Mouse (Mus musculus) Patski (cell line): ENCODE measurements around the gene Oas1h. TPM values are rescaled to one million over a fixed set of nuclear protein-coding genes. Genes with fewer than 3 reads are reported as not detected.
"Not testable (repeated sequence)": the region's sequence is repeated elsewhere in the genome, so short reads cannot be mapped to it uniquely, and the experiment has no call there.

Experiments
- ATAC-seq: fragments of 100-300 bp; one replicate; pipeline ENCODE4 v1.8.0; 2021
- CTCF ChIA-PET: fragments of 350-600 bp; sonication (Branson Sonifier 250); formaldehyde crosslinking; loops from one replicate; lab custom pipeline; 2022; ENCODE audit warnings: inconsistent platforms; lab: Charles Lee
- POLR2A ChIA-PET: fragments of 350-600 bp; sonication (Branson Sonifier 250); formaldehyde crosslinking; loops from one replicate; lab custom pipeline; 2022; ENCODE audit warnings: antibody characterized with exemption, inconsistent platforms; lab: Charles Lee
- DNase-seq: peaks from one replicate; pipeline ENCODE4 v3.0.0-alpha.2; 2011; ENCODE audit warnings: low read depth, low spot score
- H3K27me3 ChIP-seq: fragments of 371-371 bp; one replicate; pipeline ENCODE4 v1.5.1; 2021
- CTCF ChIP-seq: fragments of 100-300 bp; IDR thresholded peaks from one replicate; pipeline ENCODE4 v1.5.1; 2021
- in situ Hi-C: fragments of 300-500 bp; cut with MboI; formaldehyde crosslinking; loops from 3 replicates; pipeline ENCODE4 v1.11.1; 2018; ENCODE audit warnings: low pct_unique_long_range_greater_than_20kb, mixed read lengths
- polyA plus RNA-seq: library from polyadenylated mRNA; unstranded; gene quantifications from one replicate; pipeline ENCODE4 v1.2.3, GENCODE M21; 2021

Gene Oas1h
- polyA plus RNA-seq, 1 experiment from 2014 or later = not detected

DNA sequence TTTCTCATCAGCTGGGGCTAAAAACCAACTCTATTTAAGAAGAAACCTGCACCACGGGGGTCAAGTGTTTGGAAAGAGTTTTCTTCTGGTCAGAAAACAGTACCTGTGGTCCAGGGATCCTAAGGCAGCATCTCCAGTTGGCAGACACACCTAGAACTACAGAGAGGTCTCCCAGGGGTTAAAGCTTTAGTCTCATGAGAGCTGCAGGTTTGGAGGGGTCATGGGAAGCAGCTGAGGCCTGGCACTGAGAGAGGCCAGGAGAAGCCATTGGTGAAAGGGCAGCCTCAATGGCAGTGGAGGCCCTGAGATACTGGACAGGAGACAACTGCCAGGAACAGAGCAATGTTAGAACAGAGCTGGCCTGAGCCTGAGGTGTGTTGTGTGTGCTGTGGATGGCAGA is 39.4 kb downstream of the Oas1h start:
- in situ Hi-C loops = no loop called here
- TF ChIP-seq CTCF = no peak
- ATAC-seq = no peak
- peaks cover 8% of the 10 kb centered on the region for H3K27me3 ChIP-seq
- POLR2A ChIA-PET = no interaction called here
- no peak for DNase-seq
- CTCF ChIA-PET = no interaction called here

DNA sequence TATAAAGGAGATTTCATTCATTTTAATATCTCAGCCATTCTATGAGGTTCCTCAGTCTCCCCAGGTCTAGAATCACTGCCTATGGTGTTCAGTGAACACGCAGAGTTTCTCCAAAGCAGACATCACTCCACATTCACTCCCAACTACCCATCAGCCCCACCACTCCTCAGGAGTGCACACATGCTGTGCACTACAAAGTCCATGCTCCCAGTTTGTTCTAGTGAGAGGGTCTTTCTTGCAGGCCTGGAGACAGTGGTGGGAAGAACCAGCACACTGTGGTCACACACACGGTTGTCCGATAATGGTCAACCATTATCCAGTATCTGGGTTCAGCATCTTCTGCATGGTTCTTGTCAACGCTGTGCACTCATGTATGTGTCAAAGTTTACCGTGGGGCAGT is 40.8 kb downstream of the Oas1h start:
- POLR2A ChIA-PET = no interaction called here
- no peak for ATAC-seq
- in situ Hi-C loops = no loop called here
- TF ChIP-seq CTCF = no peak
- H3K27me3 ChIP-seq = peaks cover 8% of the 10 kb centered on the region
- DNase-seq = no peak
- CTCF ChIA-PET = no interaction called here

DNA sequence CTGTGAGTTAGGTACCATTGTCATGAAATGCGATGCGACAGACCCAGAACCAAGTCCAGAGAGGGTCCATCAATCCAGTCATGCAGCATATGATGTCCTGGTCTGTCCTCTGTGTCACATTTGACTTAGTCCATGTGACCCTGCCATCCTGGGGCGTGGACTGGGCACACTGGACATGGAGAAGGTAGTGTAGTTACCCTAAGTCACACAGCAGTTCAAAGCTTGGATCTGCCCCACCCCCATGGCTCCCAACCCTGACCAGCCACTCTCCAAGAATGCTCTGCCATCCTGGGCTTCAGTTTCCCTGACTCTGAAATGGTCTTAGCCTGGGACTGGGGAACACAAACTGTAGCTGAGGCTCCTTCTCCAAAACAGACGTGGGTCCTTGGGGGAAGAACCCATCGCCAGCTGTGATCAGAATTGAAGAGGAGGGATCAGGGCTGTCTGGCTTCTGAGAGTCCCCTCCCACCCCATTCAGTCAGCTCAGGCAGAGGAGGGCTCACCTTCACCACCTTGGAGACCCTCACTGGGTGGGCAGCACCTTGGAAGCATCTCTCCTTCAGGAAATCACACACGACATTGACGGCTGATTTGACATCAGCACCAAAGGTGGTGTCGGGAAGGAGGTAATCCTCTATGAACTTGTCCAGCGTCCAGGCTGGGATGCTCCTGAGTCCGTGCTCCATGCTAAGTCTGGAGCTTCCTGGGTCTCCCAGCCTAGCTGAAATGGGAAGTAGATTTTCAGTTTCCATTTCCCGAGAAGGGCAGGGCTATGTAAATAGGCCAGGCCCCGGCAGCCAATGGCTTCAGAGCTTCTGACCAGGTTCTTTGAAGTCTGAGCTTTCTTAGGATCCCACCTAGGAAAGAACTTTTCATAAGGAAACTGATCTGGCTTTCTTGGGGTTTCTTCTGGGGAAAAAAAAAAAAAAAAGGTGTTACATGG is 45.8 kb downstream of the Oas1h start, which contains the start of gene Oas1a:
TSS of gene Oas1a (minus strand) at position 731 of the 943 bp plus-strand sequence.
- ATAC-seq, in situ Hi-C loops, DNase-seq, H3K27me3 ChIP-seq, CTCF ChIA-PET: not testable (repeated sequence)
- POLR2A ChIA-PET = interaction anchor here (0.7 kb wide), 1 partner anchor 37 kb away, joined by 3 read pairs; no protein-coding TSS in a partner anchor

DNA sequence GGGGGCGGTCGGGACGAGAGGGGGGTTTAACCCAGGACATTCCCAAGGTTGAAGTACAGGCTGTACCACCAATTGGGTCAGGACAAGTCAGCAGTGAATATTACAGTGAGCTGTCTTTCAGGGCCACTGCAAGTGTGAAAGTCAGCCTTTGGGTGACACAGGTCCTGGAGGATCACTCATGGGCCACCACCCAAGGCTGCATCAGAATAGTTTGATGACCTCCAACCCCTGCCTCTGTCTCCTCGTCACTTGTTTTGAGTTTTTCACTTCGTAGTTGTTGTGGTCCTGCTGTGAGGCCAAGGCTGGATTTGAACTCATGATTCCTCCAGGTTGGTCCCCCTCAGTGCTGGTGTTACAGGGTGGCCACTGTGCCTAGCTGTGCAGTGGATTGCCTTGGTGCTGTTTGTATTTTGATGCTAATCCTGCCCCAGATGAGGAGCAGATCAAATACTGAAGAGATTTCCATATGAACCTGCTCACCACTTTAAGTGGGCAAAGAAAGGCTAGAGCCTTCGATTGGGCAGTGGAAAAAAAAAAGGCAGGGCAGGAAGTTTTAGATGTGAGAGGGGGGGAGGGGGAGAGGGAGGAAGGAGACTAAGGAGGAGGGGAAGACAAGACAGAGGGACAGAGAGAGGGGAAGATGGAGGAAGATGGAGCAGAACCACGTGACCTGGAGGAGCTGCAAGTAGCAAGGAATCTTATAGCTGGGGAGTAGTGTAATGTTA is 47.1 kb downstream of the Oas1h start:
- POLR2A ChIA-PET = interaction anchor here (0.7 kb wide), 1 partner anchor 36 kb away, joined by 3 read pairs; no protein-coding TSS in a partner anchor
- ATAC-seq = no peak
- no peak for TF ChIP-seq CTCF
- H3K27me3 ChIP-seq = peaks cover 3% of the 10 kb centered on the region
- in situ Hi-C loops = no loop called here
- CTCF ChIA-PET = no interaction called here
- no peak for DNase-seq

DNA sequence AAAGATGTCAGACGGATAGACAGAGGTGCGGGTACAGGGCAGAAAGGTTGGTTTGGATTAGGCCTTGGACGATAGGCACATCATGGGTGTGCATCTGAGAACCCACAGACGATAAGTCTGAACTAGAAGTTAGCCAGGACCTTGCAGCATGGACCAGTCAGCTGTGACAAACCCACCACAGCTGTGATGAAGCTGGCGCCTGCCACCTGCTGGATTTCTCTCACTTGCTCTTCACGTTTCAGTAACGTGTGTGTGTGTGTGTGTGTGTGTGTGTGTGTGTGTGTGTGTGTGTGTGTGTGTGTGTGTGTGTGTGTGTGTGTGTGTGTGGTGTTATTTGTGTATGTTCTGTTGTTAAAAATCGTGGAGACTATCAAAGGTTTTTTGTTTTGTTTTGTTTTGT is 53.0 kb downstream of the Oas1h start, which contains the start of gene Oas1d:
TSS of gene Oas1d (plus strand) at position 333 of the 400 bp plus-strand sequence.
- CTCF ChIA-PET, in situ Hi-C loops, POLR2A ChIA-PET, ATAC-seq, H3K27me3 ChIP-seq, DNase-seq: not testable (repeated sequence)

DNA sequence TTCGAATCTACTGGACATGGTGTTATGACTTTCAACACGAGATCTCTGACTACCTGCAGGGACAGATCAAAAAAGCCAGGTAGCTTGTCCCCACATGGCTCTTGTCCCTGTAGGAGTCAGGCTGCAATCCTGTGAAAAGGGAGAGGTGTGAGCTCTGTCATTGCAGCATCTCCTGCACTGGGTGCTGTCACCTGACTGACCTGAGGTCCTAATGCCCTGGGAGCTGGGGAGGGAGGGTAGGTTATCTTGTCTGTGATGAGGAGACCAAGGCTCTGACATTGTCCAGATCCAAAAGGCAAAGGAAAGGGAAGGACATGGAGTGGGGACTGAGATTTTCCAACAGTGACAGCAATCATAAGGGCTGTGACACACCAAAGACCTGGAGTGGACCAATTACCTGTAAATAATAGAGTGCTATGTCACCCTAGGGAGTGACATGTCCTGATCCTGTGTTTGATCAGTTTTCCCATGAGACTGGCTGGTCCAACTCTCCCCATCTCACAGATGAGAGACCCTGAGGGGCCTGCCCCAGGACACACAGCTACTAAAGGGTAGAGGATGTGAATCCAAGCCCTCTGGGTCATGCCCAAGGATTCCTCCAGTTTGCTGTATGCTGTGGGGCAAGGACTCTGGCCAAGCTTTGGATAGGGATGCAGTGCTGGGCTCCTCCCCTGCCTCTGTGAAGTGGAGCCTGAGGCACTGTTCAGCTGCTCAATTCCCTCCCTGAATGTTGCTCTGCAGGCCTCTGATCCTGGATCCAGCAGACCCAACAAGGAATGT is 58.1 kb downstream of the Oas1h start:
- POLR2A ChIA-PET, H3K27me3 ChIP-seq, ATAC-seq: not testable (repeated sequence)

DNA sequence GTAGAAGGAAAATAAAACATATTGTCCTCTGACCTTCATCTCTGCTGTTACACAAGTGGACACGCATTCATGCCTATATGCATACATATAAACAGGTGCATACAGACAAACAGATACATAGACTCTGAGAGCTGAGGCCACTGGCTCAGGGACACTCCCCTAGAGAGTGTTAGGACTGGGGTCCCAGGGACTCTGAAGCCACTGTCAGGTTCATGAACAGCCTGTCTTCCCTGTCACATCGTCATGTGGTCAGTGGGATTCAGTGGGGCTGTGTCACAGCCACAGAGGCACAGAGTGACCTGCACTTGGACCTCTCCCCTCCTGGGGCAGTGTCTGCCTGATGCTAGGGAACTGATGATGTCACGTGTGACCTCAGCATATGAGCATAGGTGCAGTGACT is 59.1 kb downstream of the Oas1h start:
- DNase-seq = no peak
- in situ Hi-C loops = no loop called here
- CTCF ChIA-PET = no interaction called here
- POLR2A ChIA-PET = no interaction called here
- H3K27me3 ChIP-seq = peaks cover 5% of the 10 kb centered on the region
- TF ChIP-seq CTCF = no peak
- no peak for ATAC-seq

More for the DNA sequence above, 58.1 kb downstream of the Oas1h start:
- DNase-seq, CTCF ChIA-PET, in situ Hi-C loops: not testable (repeated sequence)

Other genes with a start within 250 kb of the Oas1h start
- 14.0 TPM for gene Rita1, start 248.8 kb upstream of the Oas1h start, polyA plus RNA-seq
- gene Ddx54, start 248.7 kb upstream of the Oas1h start, polyA plus RNA-seq = 54.0 TPM
- gene Cfap73, start 227.2 kb upstream of the Oas1h start, polyA plus RNA-seq = 0.10 TPM
- gene Rasal1, start 212.6 kb upstream of the Oas1h start, polyA plus RNA-seq = 0.15 TPM
- 0.30 TPM for gene Dtx1, start 149.5 kb upstream of the Oas1h start, polyA plus RNA-seq
- gene Oas2, start 111.6 kb upstream of the Oas1h start, polyA plus RNA-seq = not detected
- gene Oas3, start 83.8 kb upstream of the Oas1h start, polyA plus RNA-seq = 0.04 TPM
- not detected for gene Oas1e, start 65.9 kb upstream of the Oas1h start, polyA plus RNA-seq
- gene Oas1c, start 48.9 kb upstream of the Oas1h start, polyA plus RNA-seq = 1.9 TPM
- gene Oas1f, start 14.1 kb upstream of the Oas1h start, polyA plus RNA-seq = not detected
- gene Oas1g, start 26.2 kb downstream of the Oas1h start, polyA plus RNA-seq = 0.04 TPM
- gene Oas1a, start 46.1 kb downstream of the Oas1h start, polyA plus RNA-seq = 0.21 TPM
- not detected for gene Oas1d, start 53.1 kb downstream of the Oas1h start, polyA plus RNA-seq
- not detected for gene Rph3a, start 148.7 kb downstream of the Oas1h start, polyA plus RNA-seq